Mouse (Mus musculus): Measurements from ENCODE around the gene Etnk2. TPM values are rescaled to one million over a fixed set of nuclear protein-coding genes. Genes with fewer than 3 reads are reported as not detected.

The Etnk2 gene
- total and polyA plus RNA-seq, 2 experiments from 2014 or later = 29.6 to 49.7 TPM

DNA sequence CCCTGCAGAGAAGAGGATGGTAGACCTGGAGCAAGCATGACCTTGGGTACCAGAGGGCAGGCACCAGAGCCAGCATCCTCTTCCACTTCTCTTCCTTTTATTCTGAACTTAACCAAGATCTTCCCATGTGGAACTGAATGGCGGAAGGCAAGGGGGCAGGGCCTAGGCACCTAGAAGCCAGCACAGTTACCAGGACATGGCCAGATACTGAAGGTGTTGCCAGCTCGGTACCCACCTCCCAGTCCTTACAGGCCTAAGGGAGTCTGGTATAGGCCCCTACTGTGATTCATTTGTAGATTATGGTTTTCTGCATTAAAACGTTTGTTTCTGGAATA is 16.6 kb downstream of the Etnk2 start:
- no peaks in the 10 kb centered on the region for H3K36me3 ChIP-seq (ENCODE audit: insufficient read depth, low read length)
- TF ChIP-seq CTCF (IDR thresholded peaks at IDR 0.05; ENCODE audit: low read depth) = no peak
- WGBS = 65% methylated on average over 3 of the region's 3 CpGs
- H3K27me3 ChIP-seq (ENCODE audit: insufficient read depth, low read length) = no peaks in the 10 kb centered on the region
- H3K27ac ChIP-seq = peak overlapping the region; percentile 8; the same call in 1 of the 2 replicates
- DNase-seq (ENCODE audit: low spot score) (no peak), ATAC-seq (no peak)
- H3K4me1 ChIP-seq (ENCODE audit: insufficient read depth, low read length) = 0 out of 2 replicates have a peak, but pooled peaks cover 9% of the 10 kb centered on the region
- no peak overlapping the region for H3K4me2 ChIP-seq (ENCODE audit: low read depth, low read length)
- H3K9ac ChIP-seq (replicated peaks; ENCODE audit: low read length) = no peak overlapping the region
- H3K9me3 ChIP-seq (ENCODE audit: low read length) = no peaks in the 10 kb centered on the region
- no peak overlapping the region for H3K4me3 ChIP-seq (ENCODE audit: low read length)

DNA sequence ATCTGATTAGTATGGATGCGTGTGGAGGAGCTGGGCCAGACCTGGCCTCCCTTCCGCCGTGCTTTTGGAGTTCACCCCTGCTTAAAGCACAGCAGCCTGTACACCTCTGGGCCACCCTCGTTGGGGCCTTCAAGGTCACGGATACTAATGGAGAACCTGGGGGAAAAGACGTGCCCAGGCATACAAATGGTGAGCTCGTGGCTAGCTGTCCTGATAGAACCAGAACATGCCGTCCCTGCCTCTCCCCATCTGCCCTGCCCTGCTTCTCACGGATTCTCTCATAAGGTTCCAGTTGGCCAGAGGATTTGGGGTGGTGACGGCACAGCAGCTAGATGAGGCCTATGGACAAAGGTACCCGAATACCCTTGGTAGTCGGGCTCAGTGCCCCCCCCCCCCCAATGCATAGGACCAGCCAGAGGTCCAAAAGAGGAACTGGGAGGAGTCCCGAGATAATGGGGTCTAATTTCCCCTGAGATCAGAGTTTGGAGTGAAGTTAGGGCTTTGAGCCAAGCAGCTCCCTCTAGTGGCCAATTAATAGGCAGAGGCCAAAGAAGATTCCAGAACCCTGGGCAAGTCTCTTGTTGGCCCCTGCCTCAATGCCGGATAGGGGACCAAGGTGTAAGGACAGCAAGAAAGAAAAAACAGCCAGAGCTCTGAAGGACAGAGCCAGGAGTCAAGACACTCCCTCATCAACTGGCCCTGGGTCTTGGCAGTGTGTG is 17.1 kb downstream of the Etnk2 start:
- DNase-seq (ENCODE audit: low spot score) = peak; percentile 81
- Histone ChIP-seq H3K9ac (replicated peaks; ENCODE audit: low read length) (no peak overlapping the region), H3K4me2 (ENCODE audit: low read depth, low read length) (no peak overlapping the region), H3K4me3 (ENCODE audit: low read length) (no peak overlapping the region), H3K9me3 (ENCODE audit: low read length) (no peaks in the 10 kb centered on the region), H3K27ac (peak overlapping the region; percentile 8; the same call in 1 of the 2 replicates), H3K27me3 (ENCODE audit: insufficient read depth, low read length) (no peaks in the 10 kb centered on the region), H3K36me3 (ENCODE audit: insufficient read depth, low read length) (no peaks in the 10 kb centered on the region), H3K4me1 (ENCODE audit: insufficient read depth, low read length) (0 out of 2 replicates have a peak, but pooled peaks cover 9% of the 10 kb centered on the region)
- peak; percentile 79 for TF ChIP-seq CTCF (IDR thresholded peaks at IDR 0.05; ENCODE audit: low read depth)
- WGBS = 68% methylated on average over 14 of the region's 14 CpGs
- ATAC-seq = no peak

DNA sequence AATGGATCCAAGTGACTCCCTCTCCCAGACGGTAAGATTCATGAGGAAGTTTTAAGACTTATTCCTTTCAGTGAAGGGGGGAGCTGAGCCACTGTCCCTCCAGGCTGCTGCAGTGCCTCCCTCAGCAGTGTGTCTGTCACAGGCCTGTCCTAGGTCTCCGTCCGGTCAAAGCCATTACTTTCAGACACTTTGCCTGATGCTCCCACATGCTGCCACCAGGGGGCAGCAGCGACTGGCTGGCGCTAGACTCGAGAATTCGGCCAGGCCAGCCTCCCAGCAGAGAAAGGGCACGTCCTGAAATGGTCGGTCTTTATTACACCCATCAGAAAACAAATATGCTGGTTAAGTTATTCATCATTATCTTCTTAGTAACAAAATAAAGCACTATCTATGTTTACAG is 18.6 kb downstream of the Etnk2 start:
- Histone ChIP-seq H3K4me1 (ENCODE audit: insufficient read depth, low read length) (0 out of 2 replicates have a peak, but pooled peaks cover 9% of the 10 kb centered on the region), H3K36me3 (ENCODE audit: insufficient read depth, low read length) (no peaks in the 10 kb centered on the region), H3K27ac (no peak overlapping the region), H3K4me2 (ENCODE audit: low read depth, low read length) (no peak overlapping the region), H3K27me3 (ENCODE audit: insufficient read depth, low read length) (no peaks in the 10 kb centered on the region), H3K4me3 (ENCODE audit: low read length) (no peak overlapping the region), H3K9ac (replicated peaks; ENCODE audit: low read length) (no peak overlapping the region), H3K9me3 (ENCODE audit: low read length) (no peaks in the 10 kb centered on the region)
- ATAC-seq (peak; percentile 22; the same call in 1 of the 2 replicates), DNase-seq (ENCODE audit: low spot score) (peak; percentile 90)
- TF ChIP-seq CTCF (IDR thresholded peaks at IDR 0.05; ENCODE audit: low read depth) = peak; percentile 99
- WGBS = 5% methylated on average over 9 of the region's 9 CpGs

DNA sequence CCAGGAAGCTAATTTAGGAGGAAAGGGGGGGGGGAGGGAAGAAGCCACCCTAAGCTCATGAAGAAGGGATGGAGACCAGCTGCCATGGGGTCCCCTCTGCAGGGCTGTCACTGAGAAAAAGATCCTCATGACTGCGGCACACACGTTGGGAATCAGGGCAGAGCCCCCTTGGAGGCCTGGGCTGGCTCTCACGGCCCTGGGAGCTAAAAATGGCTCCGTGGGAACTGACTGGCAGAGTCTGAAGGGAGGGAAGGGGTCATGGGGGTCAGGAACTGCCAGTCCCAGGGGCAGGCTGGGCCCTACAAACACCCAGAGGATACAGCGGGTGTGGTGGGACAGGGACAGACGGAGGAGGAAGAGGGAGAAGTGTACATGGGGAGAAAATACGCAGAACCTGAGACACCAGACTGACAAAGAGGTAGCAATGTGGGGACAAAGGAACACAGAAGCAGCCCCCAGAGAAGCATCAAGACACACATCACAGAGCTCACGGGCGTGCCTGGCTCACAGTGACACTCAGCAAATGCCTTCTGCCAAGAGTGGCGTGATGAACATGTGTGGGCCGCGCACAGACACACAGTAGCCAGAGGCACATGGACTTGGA is 19.3 kb downstream of the Etnk2 start:
- no peak for DNase-seq (ENCODE audit: low spot score)
- no peak overlapping the region for H3K4me2 ChIP-seq (ENCODE audit: low read depth, low read length)
- no peak overlapping the region for H3K4me3 ChIP-seq (ENCODE audit: low read length)
- H3K27ac ChIP-seq = no peak overlapping the region
- no peak; the same call in 1 of the 2 replicates for ATAC-seq
- no peaks in the 10 kb centered on the region for H3K9me3 ChIP-seq (ENCODE audit: low read length)
- 0 out of 2 replicates have a peak, but pooled peaks cover 9% of the 10 kb centered on the region for H3K4me1 ChIP-seq (ENCODE audit: insufficient read depth, low read length)
- H3K27me3 ChIP-seq (ENCODE audit: insufficient read depth, low read length) = no peaks in the 10 kb centered on the region
- H3K36me3 ChIP-seq (ENCODE audit: insufficient read depth, low read length) = no peaks in the 10 kb centered on the region
- no peak overlapping the region for H3K9ac ChIP-seq (replicated peaks; ENCODE audit: low read length)
- 40% methylated on average over 12 of the region's 12 CpGs for WGBS
- no peak for TF ChIP-seq CTCF (IDR thresholded peaks at IDR 0.05; ENCODE audit: low read depth)

DNA sequence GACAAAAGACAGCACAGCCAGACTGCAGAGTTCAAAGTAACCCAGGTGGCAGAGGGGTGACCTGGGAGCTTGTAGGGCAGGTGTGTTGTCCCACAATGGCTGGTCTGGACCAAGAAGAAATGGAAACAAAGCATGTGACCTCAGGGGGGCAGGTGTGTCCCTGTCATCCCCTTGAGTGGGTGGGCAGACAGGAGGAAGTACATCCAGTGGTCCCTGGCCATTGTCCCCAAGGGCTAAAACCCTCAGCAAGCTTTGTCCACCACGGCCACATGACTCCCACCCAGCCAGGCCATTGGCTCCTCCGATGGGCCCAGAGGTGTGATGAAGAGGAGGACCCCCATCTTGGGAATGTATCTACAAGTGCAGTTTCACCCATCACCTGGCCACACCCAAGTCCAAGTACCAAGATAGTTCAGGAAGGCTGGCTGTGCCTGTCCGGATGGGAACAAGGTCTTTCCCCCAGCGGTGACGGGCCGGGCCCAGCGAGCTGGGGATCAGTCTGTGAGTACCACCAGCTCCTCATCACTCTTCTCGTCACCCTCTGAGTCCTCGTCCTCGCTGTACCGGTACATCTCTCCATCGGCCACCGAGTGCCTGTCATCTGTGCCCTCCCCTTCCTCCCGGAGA is 19.9 kb downstream of the Etnk2 start:
- Histone ChIP-seq H3K4me2 (ENCODE audit: low read depth, low read length) (no peak overlapping the region), H3K36me3 (ENCODE audit: insufficient read depth, low read length) (no peaks in the 10 kb centered on the region), H3K4me1 (ENCODE audit: insufficient read depth, low read length) (0 out of 2 replicates have a peak, but pooled peaks cover 9% of the 10 kb centered on the region), H3K27ac (no peak overlapping the region), H3K9ac (replicated peaks; ENCODE audit: low read length) (no peak overlapping the region), H3K9me3 (ENCODE audit: low read length) (no peaks in the 10 kb centered on the region), H3K27me3 (ENCODE audit: insufficient read depth, low read length) (no peaks in the 10 kb centered on the region), H3K4me3 (ENCODE audit: low read length) (no peak overlapping the region)
- DNase-seq (ENCODE audit: low spot score) = no peak
- no peak for ATAC-seq
- WGBS = 95% methylated on average over 14 of the region's 14 CpGs
- no peak for TF ChIP-seq CTCF (IDR thresholded peaks at IDR 0.05; ENCODE audit: low read depth)

DNA sequence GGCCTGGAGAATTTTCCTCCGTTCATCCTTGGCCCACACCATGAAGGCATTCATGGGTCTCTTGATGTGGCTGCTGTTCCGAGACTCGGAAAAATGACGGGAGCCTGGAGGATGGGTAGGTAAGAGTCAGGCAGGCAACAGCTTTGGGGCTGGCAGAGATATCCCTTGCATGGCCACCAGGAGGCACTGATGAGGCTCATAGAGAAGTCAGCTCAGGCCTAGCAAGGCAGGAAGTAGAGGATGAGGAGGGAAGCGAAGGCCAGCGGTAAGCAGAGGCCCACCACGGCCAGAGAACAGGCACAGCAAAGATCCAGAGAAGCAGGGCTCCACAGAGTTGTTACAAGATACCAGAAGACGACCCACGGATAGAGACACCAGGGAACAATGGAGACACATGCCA is 22.1 kb downstream of the Etnk2 start:
- peak; percentile 84 for DNase-seq (ENCODE audit: low spot score)
- ATAC-seq = peak; percentile 42
- peak; percentile 91 for TF ChIP-seq CTCF (IDR thresholded peaks at IDR 0.05; ENCODE audit: low read depth)
- 33% methylated on average over 9 of the region's 9 CpGs for WGBS
- no peaks in the 10 kb centered on the region for H3K9me3 ChIP-seq (ENCODE audit: low read length)
- H3K4me3 ChIP-seq (ENCODE audit: low read length) = no peak overlapping the region
- H3K4me1 ChIP-seq (ENCODE audit: insufficient read depth, low read length) = 0 out of 2 replicates have a peak, but pooled peaks cover 4% of the 10 kb centered on the region
- H3K27me3 ChIP-seq (ENCODE audit: insufficient read depth, low read length) = no peaks in the 10 kb centered on the region
- no peak overlapping the region for H3K27ac ChIP-seq
- no peaks in the 10 kb centered on the region for H3K36me3 ChIP-seq (ENCODE audit: insufficient read depth, low read length)
- H3K9ac ChIP-seq (replicated peaks; ENCODE audit: low read length) = 0 out of 2 replicates have a peak overlapping the region, but pooled peaks have one; percentile 22
- peak overlapping the region; percentile 33 for H3K4me2 ChIP-seq (ENCODE audit: low read depth, low read length)
